Mouse (Mus musculus) activated CD4-positive, CD25-positive, alpha-beta regulatory T cell, adult 4 months (primary cell): Measurements from ENCODE around the gene Nfe2l2. TPM values are rescaled to one million over a fixed set of nuclear protein-coding genes. Genes with fewer than 3 reads are reported as not detected.
"Not testable (repeated sequence)": the region's sequence is repeated elsewhere in the genome, so short reads cannot be mapped to it uniquely, and the experiment has no call there.

ENCODE experiments used
- ATAC-seq: one replicate; pipeline ENCODE4 v1.8.0; 2017
- polyA plus RNA-seq, 2 experiments: library from polyadenylated mRNA; unstranded; fragments of 100-300 nt; shearing (Covaris generic); gene quantifications; one replicate each; pipeline ENCODE4 v1.2.1; 2017

Gene Nfe2l2
- polyA plus RNA-seq, 2 experiments from 2014 or later: 44.1 to 45.6 TPM

DNA sequence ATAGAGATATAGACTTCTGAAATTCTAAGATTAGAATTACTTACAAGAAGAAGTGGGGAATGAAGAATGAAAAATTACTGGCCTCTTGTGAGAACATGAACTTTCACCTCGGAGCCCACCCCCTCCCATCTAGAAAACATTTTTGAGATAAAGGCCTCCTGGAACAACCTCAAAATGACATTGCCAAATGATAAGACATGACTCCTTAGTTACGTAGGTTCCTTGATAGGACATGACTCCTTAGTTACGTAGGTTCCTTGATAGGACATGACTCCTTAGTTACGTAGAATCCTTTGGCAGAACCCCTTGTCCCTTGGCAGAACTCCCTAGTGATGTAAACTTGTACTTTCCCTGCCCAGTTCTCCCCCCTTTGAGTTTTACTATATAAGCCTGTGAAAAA, 62.1 kb downstream of the Nfe2l2 start:
- not testable (repeated sequence) for ATAC-seq

DNA sequence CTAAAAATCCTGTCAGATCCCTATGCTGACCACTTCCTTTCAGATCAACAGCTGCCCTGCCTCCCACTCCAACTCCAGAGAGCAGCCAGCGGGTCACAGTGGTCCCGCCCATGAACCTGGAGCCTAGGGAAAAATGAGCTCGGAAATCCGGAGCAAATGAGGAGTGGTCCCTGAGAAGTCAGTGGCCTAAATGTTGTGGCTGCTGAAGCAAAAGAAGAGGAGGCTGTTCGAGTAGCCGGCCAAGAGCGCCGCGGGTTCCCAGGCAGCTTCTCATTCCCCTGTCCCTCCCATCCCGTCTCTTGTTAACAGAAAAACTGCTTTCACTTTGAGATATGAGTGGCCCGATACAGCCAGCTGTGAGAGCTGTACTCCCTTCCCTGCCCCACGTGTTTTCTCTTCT, 64.9 kb downstream of the Nfe2l2 start:
- ATAC-seq: not testable (repeated sequence)

DNA sequence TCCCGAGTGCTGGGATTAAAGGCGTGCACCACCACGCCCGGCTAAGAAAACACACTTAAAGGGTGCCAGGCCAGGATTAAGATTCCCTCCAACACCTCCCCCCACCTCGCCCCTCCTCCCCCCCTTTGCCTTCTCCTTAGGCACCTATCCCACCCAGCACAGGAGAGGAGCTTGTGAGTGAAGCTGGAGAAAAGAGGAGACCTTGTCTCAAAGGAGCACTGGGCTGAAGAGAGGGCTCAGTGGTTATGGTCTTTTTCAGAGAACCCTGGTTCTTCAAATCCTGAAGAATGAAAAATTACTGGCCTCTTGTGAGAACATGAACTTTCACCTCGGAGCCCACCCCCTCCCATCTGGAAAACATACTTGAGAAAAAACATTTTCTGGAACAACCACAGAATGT, 66.6 kb downstream of the Nfe2l2 start:
- not testable (repeated sequence) for ATAC-seq

DNA sequence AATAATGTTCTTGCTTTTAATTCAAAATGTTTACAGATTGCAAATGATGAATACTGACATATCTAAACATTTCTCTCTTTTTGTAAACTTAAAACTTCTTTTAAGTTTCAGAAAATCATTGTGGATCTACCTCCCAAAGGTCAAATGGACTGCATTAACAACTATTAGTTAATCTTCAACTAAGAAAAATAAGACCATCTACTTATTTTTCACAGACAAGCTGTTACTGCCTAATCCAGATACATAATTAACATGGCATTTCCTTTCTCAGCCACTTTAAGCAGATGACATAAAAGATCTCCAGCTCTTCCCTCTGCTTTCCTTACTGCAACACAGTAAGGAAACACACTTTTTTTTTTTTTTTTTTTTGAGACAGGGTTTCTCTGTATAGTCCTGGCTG, 67.1 kb downstream of the Nfe2l2 start:
- ATAC-seq: no peak

DNA sequence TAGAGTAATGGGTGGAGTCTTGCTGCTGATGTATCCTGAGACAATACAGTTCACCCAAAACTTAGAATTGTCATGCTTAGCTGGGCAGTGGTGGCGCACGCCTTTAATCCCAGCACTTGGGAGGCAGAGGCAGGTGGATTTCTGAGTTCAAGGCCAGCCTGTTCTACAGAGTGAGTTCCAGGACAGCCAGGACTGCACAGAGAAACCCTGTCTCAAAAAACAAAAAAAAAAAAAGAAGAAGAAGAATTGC, 67.5 kb downstream of the Nfe2l2 start:
- ATAC-seq: not testable (repeated sequence)

DNA sequence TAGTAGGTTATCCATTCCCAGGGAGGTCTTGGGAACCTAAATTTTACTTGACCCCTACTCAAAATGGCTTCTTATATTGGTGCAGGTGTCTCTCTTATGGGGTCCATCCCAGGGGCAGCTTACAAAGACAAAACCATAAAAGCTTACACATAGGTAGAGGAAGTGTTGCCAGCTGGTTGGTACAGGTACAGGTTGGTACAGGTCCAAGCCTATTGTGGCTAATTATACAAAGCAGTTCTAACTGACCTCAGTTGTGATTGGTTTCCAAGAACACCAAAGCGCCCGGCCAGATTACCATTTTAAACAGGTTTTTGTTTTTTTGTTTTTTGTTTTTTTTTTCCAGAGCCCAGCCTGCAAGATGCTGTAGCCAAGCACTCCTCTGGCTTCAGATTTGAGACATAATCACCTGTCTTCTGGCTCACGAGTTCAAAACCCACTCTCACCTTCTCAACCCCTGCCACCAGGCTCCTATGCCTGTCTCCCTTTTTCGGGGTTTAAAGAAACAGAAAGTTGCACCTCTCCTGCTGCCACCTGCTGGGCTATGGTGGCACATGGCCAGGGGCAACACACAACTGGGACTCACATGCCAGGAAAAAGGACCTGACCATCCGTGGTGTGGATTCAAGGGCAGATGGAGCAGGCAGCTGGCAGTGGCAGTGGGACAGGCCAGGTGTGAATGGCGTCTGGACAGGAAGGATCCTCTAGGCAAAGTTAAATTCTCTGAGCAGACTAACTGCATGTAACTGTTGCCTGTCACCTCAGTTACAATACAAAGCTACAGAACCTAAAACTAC, 68.0 kb downstream of the Nfe2l2 start:
- peak; percentile 85 for ATAC-seq

DNA sequence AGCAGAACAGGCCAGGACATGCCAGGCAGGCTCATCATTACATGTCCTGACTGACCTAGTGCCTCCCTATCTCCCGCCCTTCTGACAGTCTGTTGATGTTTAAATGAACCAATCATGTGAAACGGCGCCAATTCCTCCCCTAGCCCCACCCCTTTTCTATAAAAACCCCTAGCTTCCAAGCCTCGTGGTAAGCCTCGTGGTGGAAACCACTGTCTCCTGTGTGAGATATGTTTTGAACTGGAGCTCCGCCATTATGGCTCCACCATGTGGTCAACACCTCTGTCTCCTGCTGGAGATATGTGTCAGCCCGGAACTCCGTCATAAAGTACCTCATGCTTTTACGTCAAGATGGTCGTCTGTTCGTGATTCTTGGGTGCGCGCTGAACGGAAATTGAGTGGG, 70.0 kb downstream of the Nfe2l2 start:
- ATAC-seq: not testable (repeated sequence)

DNA sequence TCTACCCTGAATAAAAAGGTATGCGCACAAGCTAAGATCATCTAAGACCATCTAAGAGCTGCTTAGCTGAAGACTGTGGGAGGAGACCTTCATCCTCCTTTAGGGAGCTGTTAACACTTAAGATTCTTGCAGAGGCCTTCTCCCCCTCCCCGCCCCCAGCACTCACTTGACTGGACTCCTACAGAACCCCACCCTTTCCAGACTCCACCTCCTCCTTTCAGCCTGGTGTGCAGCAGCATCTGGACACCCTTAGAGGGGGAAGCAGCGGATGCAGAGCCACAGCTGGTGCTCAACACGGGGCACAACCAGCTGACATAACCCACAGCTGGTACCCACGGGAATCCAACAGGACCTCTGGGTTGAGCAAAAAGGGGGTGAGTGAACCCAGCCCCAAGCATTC, 70.7 kb downstream of the Nfe2l2 start:
- no peak for ATAC-seq

DNA sequence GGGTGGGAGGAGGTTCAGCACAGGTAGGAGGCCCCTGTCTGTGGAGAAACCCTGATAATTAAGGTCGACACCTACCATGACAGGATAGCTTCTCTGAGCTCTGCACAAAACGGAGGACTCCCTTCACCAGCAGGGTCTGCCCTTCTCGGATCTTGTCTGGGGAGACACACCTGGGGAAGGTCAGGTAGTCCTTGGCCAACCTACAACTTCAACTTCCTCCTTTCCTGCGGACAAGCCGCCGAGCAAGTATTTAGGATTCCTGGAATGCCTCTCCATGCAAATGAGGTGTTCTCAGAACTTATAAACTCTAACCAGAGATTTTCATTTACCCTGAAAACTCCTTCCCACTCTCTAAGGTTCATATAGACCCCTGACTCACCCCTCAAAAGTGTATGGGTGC, 71.1 kb downstream of the Nfe2l2 start:
- ATAC-seq: no peak

DNA sequence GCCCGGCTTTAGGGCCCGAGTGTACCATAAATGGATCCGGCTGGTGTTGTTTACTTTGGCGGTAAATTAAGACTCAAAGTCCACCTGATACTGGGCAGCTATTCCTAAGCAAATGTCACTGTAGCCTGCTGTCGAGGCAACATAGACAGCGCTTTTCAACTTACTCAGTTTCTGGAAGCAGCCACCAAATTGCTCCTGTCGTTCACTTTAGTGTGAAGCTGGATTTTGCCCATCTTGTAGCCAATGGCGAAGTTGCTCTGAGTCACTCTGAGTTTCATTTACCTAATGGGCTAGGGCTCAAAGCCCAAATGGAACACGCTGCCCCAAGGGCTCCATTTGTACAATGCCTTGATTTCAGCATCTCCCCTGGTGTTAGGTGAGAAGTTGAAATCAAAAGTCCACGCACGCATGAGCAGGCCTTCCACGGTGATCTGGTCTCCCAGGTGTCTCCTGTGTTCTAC, 71.7 kb downstream of the Nfe2l2 start:
- ATAC-seq: no peak

DNA sequence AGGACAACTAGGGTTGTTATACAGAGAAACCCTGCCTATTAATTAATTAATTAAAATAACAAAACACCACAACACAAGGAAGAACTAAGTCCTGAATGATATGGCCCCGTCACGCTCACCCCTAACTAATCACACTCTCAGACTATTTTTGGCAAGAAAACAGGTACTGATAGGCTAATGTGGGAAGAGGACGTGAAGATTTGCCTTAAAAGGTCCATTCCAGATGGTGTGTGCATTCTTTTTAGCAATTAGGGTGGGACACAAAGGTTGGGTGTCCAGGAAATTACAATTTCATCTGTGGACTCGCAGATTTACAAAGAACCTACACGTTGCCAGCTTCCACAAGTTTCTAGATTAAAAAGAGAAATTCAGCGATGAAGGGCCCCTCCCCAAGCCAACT, 72.4 kb downstream of the Nfe2l2 start:
- ATAC-seq: no peak

DNA sequence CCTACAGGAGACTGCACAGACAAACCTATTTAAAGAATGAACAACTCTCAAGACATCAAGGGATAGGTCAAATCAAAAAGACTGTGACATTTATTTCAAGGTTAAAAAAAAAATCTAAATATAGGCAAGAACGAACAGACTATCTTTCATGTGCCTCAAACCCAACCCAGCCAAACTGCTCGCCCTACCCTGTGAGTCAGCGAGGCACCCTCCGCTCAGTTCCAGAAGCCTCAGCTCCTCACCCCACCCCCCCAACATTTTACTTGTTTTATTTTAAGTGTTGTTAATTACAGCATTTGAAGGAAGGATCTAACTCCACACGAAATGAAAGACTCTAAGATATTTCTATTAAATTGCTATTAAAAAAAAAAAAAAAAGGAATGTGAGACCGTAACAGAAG, 73.0 kb downstream of the Nfe2l2 start:
- ATAC-seq: no peak

DNA sequence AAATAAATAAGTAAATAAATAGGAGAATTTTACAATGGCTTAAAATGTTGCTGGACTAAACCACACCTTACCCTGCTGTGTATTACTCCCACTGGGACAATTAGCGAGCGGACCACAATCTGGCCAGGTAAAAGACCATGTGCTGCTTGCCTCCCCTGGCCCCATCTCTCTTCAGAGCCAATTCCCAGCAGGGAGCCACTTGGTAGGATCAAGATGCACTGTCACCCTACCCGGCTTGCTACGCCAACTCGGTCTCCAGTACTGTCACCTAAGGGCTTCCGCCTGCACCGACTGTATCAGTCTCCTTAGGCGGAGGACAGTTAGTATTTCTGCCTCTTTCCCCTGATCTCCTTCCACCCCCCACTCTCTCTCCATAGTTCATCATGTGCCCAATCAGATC, 76.0 kb downstream of the Nfe2l2 start:
- no peak for ATAC-seq

DNA sequence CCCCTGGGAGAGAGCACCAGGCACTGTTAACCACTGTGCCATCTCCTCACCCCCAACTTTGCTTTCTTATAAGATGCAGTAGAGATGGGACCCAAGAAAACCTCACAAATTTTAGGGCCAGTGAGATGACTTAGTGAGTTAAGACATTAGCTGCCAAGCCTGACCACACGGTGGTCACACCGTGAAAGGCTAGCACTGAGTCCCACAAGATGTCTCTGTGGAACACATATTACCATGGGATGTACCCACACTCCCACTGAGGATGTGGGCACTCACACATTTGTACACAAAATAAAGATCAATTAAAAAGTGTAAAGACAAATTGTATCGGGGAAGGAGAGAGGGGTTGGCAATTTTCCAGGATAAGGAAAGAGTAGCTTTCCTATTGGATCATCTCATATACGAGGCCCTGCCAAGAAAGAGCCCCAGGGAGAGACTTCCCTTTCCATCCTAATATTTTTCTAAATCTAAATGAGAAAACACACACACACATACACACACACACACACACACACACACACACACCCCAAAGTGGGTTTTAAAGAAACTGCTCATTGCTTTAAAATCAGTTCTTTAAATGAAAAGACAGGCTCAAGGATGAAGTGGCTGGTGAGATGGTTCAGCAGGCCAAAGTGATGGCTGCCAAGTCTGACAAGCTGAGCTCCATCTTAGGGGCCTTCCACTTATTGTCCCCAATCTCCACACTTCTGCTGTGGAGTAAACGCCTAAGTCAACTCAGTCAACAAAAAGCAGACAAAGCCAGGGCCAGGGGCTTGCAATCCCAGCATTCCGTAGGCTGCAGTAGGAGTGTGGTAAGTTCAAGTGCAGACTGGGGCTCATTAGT, 77.6 kb downstream of the Nfe2l2 start:
- no peak for ATAC-seq

Other genes with a start within 250 kb of the Nfe2l2 start
- gene Hnrnpa3, start 45.4 kb downstream of the Nfe2l2 start, polyA plus RNA-seq: 100 to 1,000 TPM; 133 to 270 TPM
- 10 to 100 TPM; 17.2 to 20.0 TPM for gene Agps, start 127.5 kb upstream of the Nfe2l2 start, polyA plus RNA-seq
- gene Ttc30b, start 233.9 kb upstream of the Nfe2l2 start, polyA plus RNA-seq: 1 to 10 TPM in 1 of 2 experiments, under 1 TPM in 1; 0.52 to 1.5 TPM